Mouse (Mus musculus): Measurements from ENCODE around the gene Slc25a47. TPM values are rescaled to one million over a fixed set of nuclear protein-coding genes. Genes with fewer than 3 reads are reported as not detected.

Slc25a47 gene
- polyA plus RNA-seq, 1 experiment: 3.6 TPM

DNA sequence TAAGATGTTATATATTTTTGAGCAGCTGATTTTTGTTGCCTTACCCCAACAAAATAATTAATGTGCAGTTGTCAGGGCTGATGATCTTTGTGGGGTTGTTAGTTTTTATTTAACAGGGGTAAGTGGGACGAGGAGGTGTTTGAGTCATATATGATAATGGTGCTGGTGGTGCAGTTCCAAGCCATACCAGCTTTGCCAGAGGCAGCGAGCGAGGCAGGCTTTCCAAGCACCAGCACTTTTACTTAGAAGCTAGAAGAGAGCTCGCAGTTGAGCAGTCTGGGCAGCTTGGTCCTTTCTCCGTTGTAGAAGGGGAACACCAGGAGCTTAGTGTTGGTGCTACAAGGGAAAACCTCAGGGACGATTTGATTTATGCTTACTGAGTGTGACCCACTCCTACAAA lies 23.4 kb upstream of the Slc25a47 start:
- Histone ChIP-seq H3K36me3 (ENCODE audit: control insufficient read depth, insufficient read depth) (peaks cover 11% of the 10 kb centered on the region), H3K4me3 (no peak overlapping the region), H3K79me2 (ENCODE audit: control insufficient read depth, insufficient read depth) (peaks cover 97% of the 10 kb centered on the region), H3K27me3 (ENCODE audit: control insufficient read depth, insufficient read depth, insufficient read length) (no peaks in the 10 kb centered on the region), H3K4me2 (ENCODE audit: low read depth) (no peak overlapping the region), H3ac (ENCODE audit: control insufficient read depth, insufficient read length) (no peak overlapping the region)
- TF ChIP-seq SRF (IDR thresholded peaks at IDR 0.05; ENCODE audit: control insufficient read depth, insufficient read length, low read depth) (no peak), POLR2A (IDR thresholded peaks at IDR 0.05; ENCODE audit: insufficient read length, low read depth) (no peak), E2F4 (IDR thresholded peaks at IDR 0.05; ENCODE audit: insufficient read depth) (no peak), USF1 (IDR thresholded peaks at IDR 0.05; ENCODE audit: low read depth) (no peak), REST (IDR thresholded peaks at IDR 0.05; ENCODE audit: insufficient read depth, insufficient read length) (no peak), MAX (IDR thresholded peaks at IDR 0.05; ENCODE audit: low read depth) (no peak), MYOD1 (IDR thresholded peaks at IDR 0.05; ENCODE audit: control insufficient read depth in 1 of 3, insufficient read length in 2 of 3, low read depth in 2 of 3) (no peak), POLR2AphosphoS2 (IDR thresholded peaks at IDR 0.05; ENCODE audit: insufficient read length, low read depth) (no peak), TCF12 (IDR thresholded peaks at IDR 0.05; ENCODE audit: insufficient read depth, poor library complexity, severe bottlenecking) (no peak), CEBPB (IDR thresholded peaks at IDR 0.05; ENCODE audit: insufficient read depth, poor library complexity, severe bottlenecking) (no peak), TCF3 (IDR thresholded peaks at IDR 0.05; ENCODE audit: insufficient read length, low read depth) (no peak), MYOG (IDR thresholded peaks at IDR 0.05; ENCODE audit: control insufficient read depth in 1 of 3, insufficient read depth in 1 of 3, insufficient read length in 2 of 3, low read depth in 2 of 3) (no peak)

DNA sequence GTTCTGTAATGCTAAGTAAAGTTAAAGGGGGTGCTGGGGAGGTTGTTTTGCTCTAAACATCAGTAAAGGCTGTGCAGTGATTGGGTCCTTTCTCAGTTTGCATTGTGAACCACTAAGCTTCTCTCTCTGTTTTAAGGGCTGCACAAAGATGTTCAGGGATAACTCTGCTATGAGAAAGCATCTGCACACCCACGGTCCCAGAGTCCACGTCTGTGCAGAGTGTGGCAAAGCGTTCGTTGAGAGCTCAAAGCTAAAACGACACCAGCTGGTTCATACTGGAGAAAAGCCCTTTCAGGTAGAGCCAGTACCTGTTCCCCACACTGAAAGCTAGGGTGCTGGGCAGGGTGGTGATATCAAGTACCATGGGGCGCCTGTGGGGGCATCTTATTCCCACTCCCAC lies 21.4 kb upstream of the Slc25a47 start:
- peaks cover 11% of the 10 kb centered on the region for H3K36me3 ChIP-seq (ENCODE audit: control insufficient read depth, insufficient read depth)
- no peak overlapping the region for H3ac ChIP-seq (ENCODE audit: control insufficient read depth, insufficient read length)
- peaks cover 84% of the 10 kb centered on the region for H3K79me2 ChIP-seq (ENCODE audit: control insufficient read depth, insufficient read depth)
- no peak overlapping the region for H3K4me2 ChIP-seq (ENCODE audit: low read depth)
- H3K27me3 ChIP-seq (ENCODE audit: control insufficient read depth, insufficient read depth, insufficient read length): no peaks in the 10 kb centered on the region
- TF ChIP-seq USF1 (IDR thresholded peaks at IDR 0.05; ENCODE audit: low read depth) (no peak), TCF12 (IDR thresholded peaks at IDR 0.05; ENCODE audit: insufficient read depth, poor library complexity, severe bottlenecking) (no peak)
- H3K4me3 ChIP-seq: no peak overlapping the region

DNA sequence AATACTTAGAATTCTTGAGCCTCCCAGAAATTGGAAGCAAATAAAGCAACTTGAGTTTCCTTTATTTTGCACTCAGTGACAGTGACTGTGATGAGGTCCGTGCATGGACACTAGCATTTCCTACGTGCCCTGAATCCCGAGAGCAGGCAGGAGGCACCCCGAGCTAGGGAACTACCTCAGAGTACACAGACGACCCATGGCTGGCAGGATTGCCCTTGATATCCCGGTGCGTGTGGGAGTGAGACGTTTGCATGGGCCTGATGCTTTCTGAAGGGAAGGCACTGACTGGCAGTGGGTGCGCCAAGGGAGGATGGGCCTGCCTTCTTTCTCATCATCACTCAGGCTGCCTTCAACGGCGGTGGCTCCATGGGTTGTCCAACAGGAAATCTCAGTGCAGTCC lies 19.3 kb upstream of the Slc25a47 start:
- Histone ChIP-seq H3K79me2 (ENCODE audit: control insufficient read depth, insufficient read depth) (peaks cover 63% of the 10 kb centered on the region), H3K36me3 (ENCODE audit: control insufficient read depth, insufficient read depth) (peaks cover 11% of the 10 kb centered on the region), H3K4me2 (ENCODE audit: low read depth) (no peak overlapping the region), H3K27me3 (ENCODE audit: control insufficient read depth, insufficient read depth, insufficient read length) (no peaks in the 10 kb centered on the region), H3K4me3 (no peak overlapping the region), H3ac (ENCODE audit: control insufficient read depth, insufficient read length) (no peak overlapping the region)
- TF ChIP-seq MYOD1 (IDR thresholded peaks at IDR 0.05; ENCODE audit: control insufficient read depth in 1 of 3, insufficient read length in 2 of 3, low read depth in 2 of 3) (no peak), E2F4 (IDR thresholded peaks at IDR 0.05; ENCODE audit: insufficient read depth) (no peak), TCF12 (IDR thresholded peaks at IDR 0.05; ENCODE audit: insufficient read depth, poor library complexity, severe bottlenecking) (no peak), POLR2A (IDR thresholded peaks at IDR 0.05; ENCODE audit: insufficient read length, low read depth) (no peak), SRF (IDR thresholded peaks at IDR 0.05; ENCODE audit: control insufficient read depth, insufficient read length, low read depth) (no peak), USF1 (IDR thresholded peaks at IDR 0.05; ENCODE audit: low read depth) (no peak), TCF3 (IDR thresholded peaks at IDR 0.05; ENCODE audit: insufficient read length, low read depth) (no peak), POLR2AphosphoS2 (IDR thresholded peaks at IDR 0.05; ENCODE audit: insufficient read length, low read depth) (no peak), MYOG (IDR thresholded peaks at IDR 0.05; ENCODE audit: control insufficient read depth in 1 of 3, insufficient read depth in 1 of 3, insufficient read length in 2 of 3, low read depth in 2 of 3) (no peak), REST (IDR thresholded peaks at IDR 0.05; ENCODE audit: insufficient read depth, insufficient read length) (no peak), MAX (IDR thresholded peaks at IDR 0.05; ENCODE audit: low read depth) (no peak), CEBPB (IDR thresholded peaks at IDR 0.05; ENCODE audit: insufficient read depth, poor library complexity, severe bottlenecking) (no peak)

DNA sequence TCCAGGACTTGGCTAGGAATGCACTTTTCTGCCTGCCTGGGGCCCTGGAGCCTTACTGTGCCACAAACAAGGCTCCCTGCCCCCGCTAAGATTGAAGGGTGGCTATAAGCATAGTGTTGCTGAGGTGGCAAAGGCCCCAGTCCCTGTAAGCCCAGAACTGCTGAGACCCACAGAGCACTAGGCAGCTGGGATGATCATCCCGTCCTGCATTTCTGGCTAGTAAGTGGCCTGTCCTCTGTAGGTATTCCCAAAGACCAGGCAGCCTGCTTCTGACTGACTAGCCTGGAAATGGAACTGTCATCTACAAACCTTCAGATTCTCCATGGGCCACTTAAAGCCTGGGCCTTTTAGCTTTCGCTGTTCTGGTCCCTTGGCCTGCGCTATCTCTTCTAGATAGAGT lies 15.4 kb upstream of the Slc25a47 start:
- Histone ChIP-seq H3K79me2 (ENCODE audit: control insufficient read depth, insufficient read depth) (peaks cover 24% of the 10 kb centered on the region), H3K4me3 (no peak overlapping the region)
- TF ChIP-seq MYOG (IDR thresholded peaks at IDR 0.05; ENCODE audit: control insufficient read depth in 1 of 3, insufficient read depth in 1 of 3, insufficient read length in 2 of 3, low read depth in 2 of 3) (no peak), REST (IDR thresholded peaks at IDR 0.05; ENCODE audit: insufficient read depth, insufficient read length) (no peak), CEBPB (IDR thresholded peaks at IDR 0.05; ENCODE audit: insufficient read depth, poor library complexity, severe bottlenecking) (no peak), TCF12 (IDR thresholded peaks at IDR 0.05; ENCODE audit: insufficient read depth, poor library complexity, severe bottlenecking) (no peak), TCF3 (IDR thresholded peaks at IDR 0.05; ENCODE audit: insufficient read length, low read depth) (no peak), SRF (IDR thresholded peaks at IDR 0.05; ENCODE audit: control insufficient read depth, insufficient read length, low read depth) (no peak), E2F4 (IDR thresholded peaks at IDR 0.05; ENCODE audit: insufficient read depth) (no peak), USF1 (IDR thresholded peaks at IDR 0.05; ENCODE audit: low read depth) (no peak), POLR2AphosphoS2 (IDR thresholded peaks at IDR 0.05; ENCODE audit: insufficient read length, low read depth) (no peak), MYOD1 (IDR thresholded peaks at IDR 0.05; ENCODE audit: control insufficient read depth in 1 of 3, insufficient read length in 2 of 3, low read depth in 2 of 3) (no peak), POLR2A (IDR thresholded peaks at IDR 0.05; ENCODE audit: insufficient read length, low read depth) (no peak)

DNA sequence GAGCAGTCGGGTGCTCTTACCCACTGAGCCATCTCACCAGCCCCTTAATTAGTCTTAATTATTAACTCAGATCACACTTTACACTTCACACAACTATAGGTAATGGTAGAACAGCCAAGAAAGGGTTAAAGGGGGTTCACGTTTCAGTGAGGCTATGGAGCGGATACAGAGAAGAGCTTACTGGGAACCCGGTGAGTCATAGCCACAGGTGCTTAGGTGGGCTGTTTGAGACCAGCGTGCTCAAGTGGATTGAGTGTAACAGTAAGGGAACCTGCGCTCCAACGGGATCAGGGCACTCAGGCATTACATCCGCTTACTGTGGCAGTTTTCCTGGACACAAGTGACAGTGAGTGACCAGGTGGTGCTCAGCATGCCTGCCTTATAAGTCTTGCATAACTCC lies 12.8 kb upstream of the Slc25a47 start:
- TF ChIP-seq POLR2AphosphoS2 (IDR thresholded peaks at IDR 0.05; ENCODE audit: insufficient read length, low read depth) (no peak), MYOG (IDR thresholded peaks at IDR 0.05; ENCODE audit: control insufficient read depth in 1 of 3, insufficient read depth in 1 of 3, insufficient read length in 2 of 3, low read depth in 2 of 3) (no peak), TCF3 (IDR thresholded peaks at IDR 0.05; ENCODE audit: insufficient read length, low read depth) (no peak), POLR2A (IDR thresholded peaks at IDR 0.05; ENCODE audit: insufficient read length, low read depth) (no peak), MAX (IDR thresholded peaks at IDR 0.05; ENCODE audit: low read depth) (no peak), TCF12 (IDR thresholded peaks at IDR 0.05; ENCODE audit: insufficient read depth, poor library complexity, severe bottlenecking) (no peak), USF1 (IDR thresholded peaks at IDR 0.05; ENCODE audit: low read depth) (no peak), CEBPB (IDR thresholded peaks at IDR 0.05; ENCODE audit: insufficient read depth, poor library complexity, severe bottlenecking) (no peak), E2F4 (IDR thresholded peaks at IDR 0.05; ENCODE audit: insufficient read depth) (no peak), MYOD1 (IDR thresholded peaks at IDR 0.05; ENCODE audit: control insufficient read depth in 1 of 3, insufficient read length in 2 of 3, low read depth in 2 of 3) (no peak)
- H3K4me2 ChIP-seq (ENCODE audit: low read depth): no peak overlapping the region

More for the DNA sequence above, 15.4 kb upstream of the Slc25a47 start:
- H3K27me3 ChIP-seq (ENCODE audit: control insufficient read depth, insufficient read depth, insufficient read length): no peaks in the 10 kb centered on the region
- no peak overlapping the region for H3K4me2 ChIP-seq (ENCODE audit: low read depth)
- H3ac ChIP-seq (ENCODE audit: control insufficient read depth, insufficient read length): no peak overlapping the region
- peaks cover 11% of the 10 kb centered on the region for H3K36me3 ChIP-seq (ENCODE audit: control insufficient read depth, insufficient read depth)

More for the DNA sequence above, 12.8 kb upstream of the Slc25a47 start:
- Histone ChIP-seq H3ac (ENCODE audit: control insufficient read depth, insufficient read length) (no peak overlapping the region), H3K27me3 (ENCODE audit: control insufficient read depth, insufficient read depth, insufficient read length) (no peaks in the 10 kb centered on the region), H3K79me2 (ENCODE audit: control insufficient read depth, insufficient read depth) (peaks cover 6% of the 10 kb centered on the region), H3K4me3 (no peak overlapping the region), H3K36me3 (ENCODE audit: control insufficient read depth, insufficient read depth) (no peaks in the 10 kb centered on the region)

Measured in myocyte (in vitro differentiated cells).